Mouse (Mus musculus): ENCODE measurements at regions not wholly inside any gene's neighbourhood (a gene's known extent, or its start where the extent isn't known, plus 50 kb on each side); places are given as distances from the start of the nearest gene placed in this dataset.
A peak's percentile ranks its signal among the peaks of the same experiment; 100 is the strongest.
"Not testable (repeated sequence)": the region's sequence is repeated elsewhere in the genome, so short reads cannot be mapped to it uniquely, and the experiment has no call there.

- Histone ChIP-seq H3K36me3 (ENCODE audit: control insufficient read depth, insufficient read depth) (no peaks in the 10 kb centered on the region), H3K27me3 (ENCODE audit: control insufficient read depth, insufficient read depth, insufficient read length) (no peaks in the 10 kb centered on the region), H3ac (ENCODE audit: control insufficient read depth, insufficient read length, low read depth) (no peak overlapping the region), H3K79me2 (ENCODE audit: control insufficient read depth, insufficient read depth) (no peaks in the 10 kb centered on the region), H3K79me3 (ENCODE audit: low read depth) (no peaks in the 10 kb centered on the region), H3K4me3 (ENCODE audit: insufficient read depth, poor library complexity, severe bottlenecking) (no peak overlapping the region)
- TF ChIP-seq FOSL1 (IDR thresholded peaks at IDR 0.05; ENCODE audit: insufficient read depth, low read length, poor library complexity, severe bottlenecking), result no peak
- no peak for TF ChIP-seq CEBPB (IDR thresholded peaks at IDR 0.05; ENCODE audit: low read depth)
- TF ChIP-seq MAX (IDR thresholded peaks at IDR 0.05), result no peak
- no peak for TF ChIP-seq CTCF (IDR thresholded peaks at IDR 0.05; ENCODE audit: control insufficient read depth, insufficient read depth, insufficient read length)
- no peak for TF ChIP-seq MYOG (IDR thresholded peaks at IDR 0.05; ENCODE audit: control insufficient read depth, extremely low read depth, insufficient read length)
- no peak for TF ChIP-seq USF1 (IDR thresholded peaks at IDR 0.05; ENCODE audit: low read depth)
- no peak for TF ChIP-seq MYOD1 (IDR thresholded peaks at IDR 0.05; ENCODE audit: control insufficient read depth, insufficient read length, low read depth)
Measured at GRCm38 (mm10) chrX:157107747-157108146, 307.4 kb downstream of the Phex start.

- no peaks in the 10 kb centered on the region for H3K79me3 ChIP-seq (ENCODE audit: low read depth)
- no peaks in the 10 kb centered on the region for H3K27me3 ChIP-seq (ENCODE audit: control insufficient read depth, insufficient read depth, insufficient read length)
- no peak overlapping the region for H3ac ChIP-seq (ENCODE audit: control insufficient read depth, insufficient read length, low read depth)
- H3K36me3 ChIP-seq (ENCODE audit: control insufficient read depth, insufficient read depth), result no peaks in the 10 kb centered on the region
- no peak overlapping the region for H3K4me3 ChIP-seq (ENCODE audit: insufficient read depth, poor library complexity, severe bottlenecking)
- TF ChIP-seq MYOG (IDR thresholded peaks at IDR 0.05; ENCODE audit: control insufficient read depth, extremely low read depth, insufficient read length) (no peak), FOSL1 (IDR thresholded peaks at IDR 0.05; ENCODE audit: insufficient read depth, low read length, poor library complexity, severe bottlenecking) (peak; percentile 10)
- H3K79me2 ChIP-seq (ENCODE audit: control insufficient read depth, insufficient read depth), result no peaks in the 10 kb centered on the region
Measured at GRCm38 (mm10) chrX:157080025-157080424, 335.1 kb downstream of the Phex start.

GRCm38 (mm10) chrX:157079606-157080005, 335.5 kb downstream of the Phex start:
- Histone ChIP-seq H3K79me2 (ENCODE audit: control insufficient read depth, insufficient read depth) (no peaks in the 10 kb centered on the region), H3K79me3 (ENCODE audit: low read depth) (no peaks in the 10 kb centered on the region), H3K36me3 (ENCODE audit: control insufficient read depth, insufficient read depth) (no peaks in the 10 kb centered on the region), H3K4me3 (ENCODE audit: insufficient read depth, poor library complexity, severe bottlenecking) (no peak overlapping the region), H3ac (ENCODE audit: control insufficient read depth, insufficient read length, low read depth) (no peak overlapping the region), H3K27me3 (ENCODE audit: control insufficient read depth, insufficient read depth, insufficient read length) (no peaks in the 10 kb centered on the region)
- TF ChIP-seq USF1 (IDR thresholded peaks at IDR 0.05; ENCODE audit: low read depth) (no peak), MYOD1 (IDR thresholded peaks at IDR 0.05; ENCODE audit: control insufficient read depth, insufficient read length, low read depth) (no peak), CTCF (IDR thresholded peaks at IDR 0.05; ENCODE audit: control insufficient read depth, insufficient read depth, insufficient read length) (no peak), MAX (IDR thresholded peaks at IDR 0.05) (no peak), FOSL1 (IDR thresholded peaks at IDR 0.05; ENCODE audit: insufficient read depth, low read length, poor library complexity, severe bottlenecking) (no peak), CEBPB (IDR thresholded peaks at IDR 0.05; ENCODE audit: low read depth) (no peak), MYOG (IDR thresholded peaks at IDR 0.05; ENCODE audit: control insufficient read depth, extremely low read depth, insufficient read length) (no peak)

- not testable (repeated sequence) for H3K79me2 ChIP-seq (ENCODE audit: control insufficient read depth, insufficient read depth); H3ac ChIP-seq (ENCODE audit: control insufficient read depth, insufficient read length, low read depth); H3K4me3 ChIP-seq (ENCODE audit: insufficient read depth, poor library complexity, severe bottlenecking); H3K79me3 ChIP-seq (ENCODE audit: low read depth); H3K27me3 ChIP-seq (ENCODE audit: control insufficient read depth, insufficient read depth, insufficient read length); H3K36me3 ChIP-seq (ENCODE audit: control insufficient read depth, insufficient read depth)
Measured at GRCm38 (mm10) chrX:157078061-157078460, 337.1 kb downstream of the Phex start.

- Histone ChIP-seq H3K79me3 (ENCODE audit: low read depth) (no peaks in the 10 kb centered on the region), H3K79me2 (ENCODE audit: control insufficient read depth, insufficient read depth) (no peaks in the 10 kb centered on the region), H3ac (ENCODE audit: control insufficient read depth, insufficient read length, low read depth) (no peak overlapping the region), H3K36me3 (ENCODE audit: control insufficient read depth, insufficient read depth) (no peaks in the 10 kb centered on the region), H3K27me3 (ENCODE audit: control insufficient read depth, insufficient read depth, insufficient read length) (no peaks in the 10 kb centered on the region), H3K4me3 (ENCODE audit: insufficient read depth, poor library complexity, severe bottlenecking) (no peak overlapping the region)
- TF ChIP-seq CEBPB (IDR thresholded peaks at IDR 0.05; ENCODE audit: low read depth) (peak; percentile 90), MYOG (IDR thresholded peaks at IDR 0.05; ENCODE audit: control insufficient read depth, extremely low read depth, insufficient read length) (no peak)
Measured at GRCm38 (mm10) chrX:157076193-157076592, 338.9 kb downstream of the Phex start.

- no peak for TF ChIP-seq MYOG (IDR thresholded peaks at IDR 0.05; ENCODE audit: control insufficient read depth, extremely low read depth, insufficient read length)
- TF ChIP-seq MAX (IDR thresholded peaks at IDR 0.05), result no peak
- no peak for TF ChIP-seq CTCF (IDR thresholded peaks at IDR 0.05; ENCODE audit: control insufficient read depth, insufficient read depth, insufficient read length)
- TF ChIP-seq MYOD1 (IDR thresholded peaks at IDR 0.05; ENCODE audit: control insufficient read depth, insufficient read length, low read depth), result no peak
- Histone ChIP-seq H3K79me2 (ENCODE audit: control insufficient read depth, insufficient read depth) (no peaks in the 10 kb centered on the region), H3K27me3 (ENCODE audit: control insufficient read depth, insufficient read depth, insufficient read length) (no peaks in the 10 kb centered on the region), H3K79me3 (ENCODE audit: low read depth) (no peaks in the 10 kb centered on the region), H3ac (ENCODE audit: control insufficient read depth, insufficient read length, low read depth) (no peak overlapping the region), H3K36me3 (ENCODE audit: control insufficient read depth, insufficient read depth) (no peaks in the 10 kb centered on the region), H3K4me3 (ENCODE audit: insufficient read depth, poor library complexity, severe bottlenecking) (no peak overlapping the region)
Measured at GRCm38 (mm10) chrX:157051629-157052315, 363.3 kb downstream of the Phex start.

Data from C2C12 (cell line).